Comparison of ENCODE assay signal across 10 mouse cellular contexts in genomic region chr11:62606299-62607169, GRCm38 (mm10). TPM values are rescaled to one million over a fixed set of nuclear protein-coding genes. Genes with fewer than 3 reads are reported as not detected.
DNase-seq lines count a peak whose midpoint lies in the region; ATAC-seq lines count a peak whose summit lies in the region.
"Had no signal": no experiment of that assay in that cellular context is flagged by ENCODE, and none has a peak within 500 bp of the region (broad histone marks: within the 10 kb centered on the region; RNA-seq: fewer than 3 reads in every experiment).

No protein-coding gene starts in this region.

- no peaks in the 10 kb centered on the region for H3K9me3 ChIP-seq in forebrain, embryonic 10.5 days
- no peaks in the 10 kb centered on the region for H3K9me3 ChIP-seq in forebrain, embryonic 11.5 days (ENCODE audit: control insufficient read depth, low read length)
- no peaks in the 10 kb centered on the region for H3K9me3 ChIP-seq in hindbrain, embryonic 13.5 days
- no peaks in the 10 kb centered on the region for H3K9me3 ChIP-seq in midbrain, embryonic 14.5 days (ENCODE audit: control insufficient read depth, low read length)

- no peaks in the 10 kb centered on the region for H3K27me3 ChIP-seq in forebrain, embryonic 10.5 days (ENCODE audit: poor library complexity, severe bottlenecking)
- H3K27me3 ChIP-seq in forebrain, embryonic 11.5 days (ENCODE audit: control insufficient read depth, insufficient read depth, low read length): no peaks in the 10 kb centered on the region
- H3K27me3 ChIP-seq in hindbrain, embryonic 13.5 days: no peaks in the 10 kb centered on the region
- no peaks in the 10 kb centered on the region for H3K27me3 ChIP-seq in midbrain, embryonic 14.5 days (ENCODE audit: control insufficient read depth, insufficient read depth, low read length)

- H3K4me3 ChIP-seq in forebrain, embryonic 10.5 days: peak overlapping the region; percentile 91
- H3K4me3 ChIP-seq in forebrain, embryonic 11.5 days (ENCODE audit: low read depth, low read length): no peak overlapping the region
- H3K4me3 ChIP-seq in hindbrain, embryonic 13.5 days: no peak overlapping the region
- H3K4me3 ChIP-seq in midbrain, embryonic 14.5 days (replicated peaks; ENCODE audit: low read depth, low read length): no peak overlapping the region

- H3K4me2 ChIP-seq in forebrain, embryonic 11.5 days (ENCODE audit: low read depth, low read length, severe bottlenecking): no peak overlapping the region
- H3K4me2 ChIP-seq in hindbrain, embryonic 13.5 days: peak overlapping the region; percentile 94; the same call in 1 of the 2 replicates
- peak overlapping the region; percentile 95 for H3K4me2 ChIP-seq in midbrain, embryonic 14.5 days (ENCODE audit: low read length)

- WGBS in forebrain, embryonic 10.5 days: 78% methylated on average over 10 of the region's 10 CpGs
- WGBS in forebrain, embryonic 11.5 days: 75% methylated on average over 10 of the region's 10 CpGs
- WGBS in hindbrain, embryonic 13.5 days: 65% methylated on average over 10 of the region's 10 CpGs
- 69% methylated on average over 10 of the region's 10 CpGs for WGBS in midbrain, embryonic 14.5 days

- H3K27ac ChIP-seq in forebrain, embryonic 10.5 days: peak overlapping the region; percentile 99; the same call in 1 of the 2 replicates
- H3K27ac ChIP-seq in forebrain, embryonic 11.5 days (ENCODE audit: low read depth, low read length): no peak overlapping the region
- H3K27ac ChIP-seq in hindbrain, embryonic 13.5 days: peak overlapping the region; percentile 53; the same call in 1 of the 2 replicates
- H3K27ac ChIP-seq in midbrain, embryonic 14.5 days (replicated peaks; ENCODE audit: low read depth, low read length): peak overlapping the region; percentile 37; the same call in 1 of the 2 replicates
- H3K27ac ChIP-seq: macrophage had no signal

- H3K4me1 ChIP-seq in forebrain, embryonic 10.5 days: peaks cover 32% of the 10 kb centered on the region
- peaks cover 18% of the 10 kb centered on the region for H3K4me1 ChIP-seq in forebrain, embryonic 11.5 days (replicated peaks; ENCODE audit: control insufficient read depth, insufficient read depth, low read length)
- peaks cover 52% of the 10 kb centered on the region for H3K4me1 ChIP-seq in hindbrain, embryonic 13.5 days (replicated peaks)
- H3K4me1 ChIP-seq in midbrain, embryonic 14.5 days (ENCODE audit: control insufficient read depth, insufficient read depth, low read length): peaks cover 37% of the 10 kb centered on the region

- no peak overlapping the region; the same call in 1 of the 2 replicates for H3K9ac ChIP-seq in forebrain, embryonic 11.5 days (ENCODE audit: low read length)
- H3K9ac ChIP-seq in hindbrain, embryonic 13.5 days: peak overlapping the region; percentile 30; the same call in 1 of the 2 replicates
- H3K9ac ChIP-seq in midbrain, embryonic 14.5 days (replicated peaks; ENCODE audit: low read length): peak overlapping the region; percentile 20; the same call in 1 of the 2 replicates

- peak; percentile 35 for DNase-seq in forebrain, embryonic 10.5 days (ENCODE audit: extremely low spot score, low spot score)
- no peak for DNase-seq in forebrain, embryonic 11.5 days (ENCODE audit: low spot score)
- DNase-seq in MN1 (ENCODE audit: low spot score): peak; percentile 28
- no peak for DNase-seq in midbrain, embryonic 14.5 days
- DNase-seq in urinary bladder, postnatal 14 days (ENCODE audit: low spot score): no peak
- DNase-seq in thymus, postnatal 25 days: no peak
- DNase-seq in kidney, adult 9 months: no peak
- DNase-seq: thymus, postnatal 4 days had no signal

- ATAC-seq in forebrain, embryonic 11.5 days (replicated peaks; ENCODE audit: low FRiP score): no peak
- ATAC-seq in hindbrain, embryonic 13.5 days (ENCODE audit: low FRiP score): no peak
- ATAC-seq in midbrain, embryonic 14.5 days (ENCODE audit: low FRiP score, low TSS enrichment): no peak

- H3K36me3 ChIP-seq in forebrain, embryonic 10.5 days (replicated peaks): peaks cover 77% of the 10 kb centered on the region
- H3K36me3 ChIP-seq in forebrain, embryonic 11.5 days (ENCODE audit: control insufficient read depth, insufficient read depth, low read length): peaks cover 13% of the 10 kb centered on the region
- H3K36me3 ChIP-seq in hindbrain, embryonic 13.5 days: peaks cover 65% of the 10 kb centered on the region
- H3K36me3 ChIP-seq in midbrain, embryonic 14.5 days (ENCODE audit: control insufficient read depth, insufficient read depth, low read length): peaks cover 55% of the 10 kb centered on the region

RNA-seq across cellular contexts. Expression of gene Trpv2, which starts 32.2 kb away (rescaled TPM):
- polyA plus RNA-seq in forebrain, embryonic 10.5 days (2016; fragmentation: Nextera tagmentation; extraction: Ambion mirVana): 2.1 and 2.5 TPM in 2 replicates
- polyA plus RNA-seq in forebrain, embryonic 11.5 days (2014; fragmentation: Nextera tagmentation; extraction: Ambion mirVana): 3.0 and 3.1 TPM in 2 replicates
- 21.5 and 21.7 TPM in 2 replicates for polyA plus RNA-seq in hindbrain, embryonic 13.5 days (2015; fragmentation: Nextera tagmentation; extraction: Ambion mirVana)
- polyA plus RNA-seq in midbrain, embryonic 14.5 days (2014; fragmentation: Nextera tagmentation; extraction: Ambion mirVana): 26.4 and 28.0 TPM in 2 replicates

RNA-seq across cellular contexts. Expression of gene Lrrc75a, which starts 41.8 kb away (rescaled TPM):
- polyA plus RNA-seq in forebrain, embryonic 10.5 days (2016; fragmentation: Nextera tagmentation; extraction: Ambion mirVana): 9.1 and 10.0 TPM in 2 replicates
- polyA plus RNA-seq in forebrain, embryonic 11.5 days (2014; fragmentation: Nextera tagmentation; extraction: Ambion mirVana): 14.3 and 20.7 TPM in 2 replicates
- 10.0 and 10.4 TPM in 2 replicates for polyA plus RNA-seq in hindbrain, embryonic 13.5 days (2015; fragmentation: Nextera tagmentation; extraction: Ambion mirVana)
- polyA plus RNA-seq in midbrain, embryonic 14.5 days (2014; fragmentation: Nextera tagmentation; extraction: Ambion mirVana): 11.1 and 13.1 TPM in 2 replicates

RNA-seq across cellular contexts. Expression of gene Mmgt2, which starts 41.9 kb away (rescaled TPM):
- polyA plus RNA-seq in forebrain, embryonic 10.5 days (2016; fragmentation: Nextera tagmentation; extraction: Ambion mirVana): 38.6 and 39.0 TPM in 2 replicates
- 37.8 and 41.1 TPM in 2 replicates for polyA plus RNA-seq in forebrain, embryonic 11.5 days (2014; fragmentation: Nextera tagmentation; extraction: Ambion mirVana)
- 22.8 and 24.9 TPM in 2 replicates for polyA plus RNA-seq in hindbrain, embryonic 13.5 days (2015; fragmentation: Nextera tagmentation; extraction: Ambion mirVana)
- 21.6 TPM in 2 replicates for polyA plus RNA-seq in midbrain, embryonic 14.5 days (2014; fragmentation: Nextera tagmentation; extraction: Ambion mirVana)

RNA-seq across cellular contexts. Expression of gene Ubb, which starts 55.6 kb away (rescaled TPM):
- 3,270 and 3,283 TPM in 2 replicates for polyA plus RNA-seq in forebrain, embryonic 10.5 days (2016; fragmentation: Nextera tagmentation; extraction: Ambion mirVana)
- polyA plus RNA-seq in forebrain, embryonic 11.5 days (2014; fragmentation: Nextera tagmentation; extraction: Ambion mirVana): 3,283 and 3,484 TPM in 2 replicates
- 4,618 and 4,725 TPM in 2 replicates for polyA plus RNA-seq in hindbrain, embryonic 13.5 days (2015; fragmentation: Nextera tagmentation; extraction: Ambion mirVana)
- polyA plus RNA-seq in midbrain, embryonic 14.5 days (2014; fragmentation: Nextera tagmentation; extraction: Ambion mirVana): 4,878 and 5,143 TPM in 2 replicates

Comparison
In these comparisons a context has a peak if more than half of its experiments do, and no peak if none do; other contexts are left out.
1. DNase-seq: peak in forebrain, embryonic 10.5 days (single experiment) and MN1 (single experiment); none in forebrain, embryonic 11.5 days (single experiment), midbrain, embryonic 14.5 days (single experiment), urinary bladder, postnatal 14 days (single experiment), thymus, postnatal 25 days (single experiment) and kidney, adult 9 months (single experiment).